Mouse (Mus musculus) bone marrow, adult 2 months (tissue): ENCODE measurements around the gene Ttc3. TPM values are rescaled to one million over a fixed set of nuclear protein-coding genes. Genes with fewer than 3 reads are reported as not detected.
"Not testable (repeated sequence)": the region's sequence is repeated elsewhere in the genome, so short reads cannot be mapped to it uniquely, and the experiment has no call there.

Experiments used
- H3K27ac ChIP-seq: fragments of 200-500 bp; 2 replicates; pipeline ENCODE4 v1.5.1; 2012; ENCODE audit warnings: low read depth, mild to moderate bottlenecking, control low read depth, inconsistent platforms, low read length; ENCODE audit not compliant: control insufficient read depth, poor library complexity, insufficient read depth
- H3K4me1 ChIP-seq: fragments of 200-500 bp; 2 replicates; pipeline ENCODE4 v1.6.1; 2011; ENCODE audit warnings: low read length; ENCODE audit not compliant: control insufficient read depth, insufficient read depth
- H3K4me3 ChIP-seq: fragments of 200-500 bp; replicated peaks from 2 replicates; pipeline ENCODE3; 2011; ENCODE audit warnings: mild to moderate bottlenecking, low read depth, low read length, control low read depth; ENCODE audit not compliant: control insufficient read depth
- CTCF ChIP-seq: fragments of 200-500 bp; IDR thresholded peaks from 2 replicates; pipeline ENCODE4 v1.5.1; 2011; ENCODE audit warnings: low read length, control low read depth; ENCODE audit not compliant: control insufficient read depth, insufficient read depth
- POLR2A ChIP-seq: fragments of 200-500 bp; IDR thresholded peaks from 2 replicates; pipeline ENCODE4 v1.6.1; 2011; ENCODE audit warnings: low read depth, mild to moderate bottlenecking, control low read depth, low read length, borderline replicate concordance; ENCODE audit not compliant: control insufficient read depth
- WGBS: fragments of 180-500 bp; shearing (Covaris S2); methylation state at CpG from one replicate; pipeline ENCODE4 v1.1.7; 2018; 5-methylcytosine and 5-hydroxymethylcytosine counted together
- polyA plus RNA-seq: library from polyadenylated mRNA; stranded (reverse); fragments of >200 nt; gene quantifications from 2 replicates; pipeline ENCODE4 v1.2.4, GENCODE M21; 2011; ENCODE audit warnings: low replicate concordance; ENCODE audit not compliant: missing spikeins, insufficient read depth, insufficient read length

Gene Ttc3
- polyA plus RNA-seq, 1 experiment: 18.6 TPM

DNA sequence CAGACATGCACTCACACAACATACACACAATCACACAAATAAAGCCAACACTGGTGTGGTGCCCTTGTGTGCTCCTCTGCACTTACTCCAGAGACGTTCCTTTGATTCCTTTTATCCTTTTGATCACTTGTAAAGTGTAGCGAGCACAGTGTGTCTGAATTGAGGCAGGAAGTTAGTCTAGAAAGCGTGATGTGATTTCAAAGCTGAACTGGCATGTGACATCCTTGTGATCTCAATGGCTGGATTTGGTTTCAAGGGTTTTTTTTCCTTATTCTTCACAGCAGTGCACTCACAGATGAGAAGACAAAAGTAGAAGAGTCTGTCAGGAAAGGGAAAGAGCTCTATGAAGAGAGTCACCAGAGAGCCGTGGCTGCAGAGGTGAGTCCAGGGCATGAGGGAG is 83.7 kb downstream of the Ttc3 start:
- 84% methylated on average over 4 of the region's 4 CpGs for WGBS
- Histone ChIP-seq H3K27ac (no peak overlapping the region), H3K4me1 (no peaks in the 10 kb centered on the region), H3K4me3 (no peak overlapping the region)
- TF ChIP-seq CTCF: no peak
- TF ChIP-seq POLR2A: no peak

DNA sequence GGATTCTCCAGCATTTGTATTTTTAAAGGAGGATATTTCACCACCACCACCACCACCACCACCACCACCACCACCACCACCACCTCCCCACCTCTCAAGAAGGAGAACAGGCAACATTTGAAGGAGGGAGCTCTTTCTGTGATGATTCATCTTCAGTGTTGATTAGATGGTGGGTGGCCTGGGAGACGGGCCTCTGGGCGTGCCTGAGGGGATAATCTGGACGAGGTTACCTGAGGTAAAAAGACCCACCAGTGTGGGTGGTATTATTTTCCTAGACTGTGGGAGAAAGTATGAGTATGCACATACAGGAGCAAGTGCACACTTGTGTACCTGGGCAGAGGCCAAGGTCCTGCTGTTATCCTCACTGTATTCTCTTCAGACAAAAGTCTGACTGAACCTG is 93.6 kb downstream of the Ttc3 start:
- Histone ChIP-seq H3K4me3 (no peak overlapping the region), H3K27ac (no peak overlapping the region), H3K4me1 (no peaks in the 10 kb centered on the region)
- TF ChIP-seq POLR2A (no peak), CTCF (no peak)
- 94% methylated on average over 3 of the region's 3 CpGs for WGBS

DNA sequence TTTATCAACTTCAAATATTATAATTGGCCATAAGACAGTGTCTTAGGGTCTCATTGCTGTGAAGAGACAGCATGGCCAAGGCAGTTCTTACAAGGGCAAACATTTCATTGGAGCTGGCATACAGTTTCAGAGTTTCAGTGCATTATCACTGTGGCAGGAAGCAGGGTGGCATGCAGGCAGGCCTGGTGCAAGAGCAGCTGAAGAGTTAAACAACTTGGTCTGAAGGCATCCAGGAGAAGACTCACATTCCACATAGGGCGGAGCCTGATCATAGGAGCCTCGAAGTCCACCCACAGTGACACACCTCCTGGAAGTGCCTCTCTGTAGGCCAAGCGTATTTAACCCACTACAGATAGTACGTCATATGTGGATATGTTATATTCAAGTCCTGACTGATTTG is 95.5 kb downstream of the Ttc3 start:
- no peak overlapping the region for H3K27ac ChIP-seq
- no peaks in the 10 kb centered on the region for H3K4me1 ChIP-seq
- TF ChIP-seq CTCF: no peak
- no peak for TF ChIP-seq POLR2A
- H3K4me3 ChIP-seq: no peak overlapping the region
- 80% methylated on average over 4 of the region's 4 CpGs for WGBS

DNA sequence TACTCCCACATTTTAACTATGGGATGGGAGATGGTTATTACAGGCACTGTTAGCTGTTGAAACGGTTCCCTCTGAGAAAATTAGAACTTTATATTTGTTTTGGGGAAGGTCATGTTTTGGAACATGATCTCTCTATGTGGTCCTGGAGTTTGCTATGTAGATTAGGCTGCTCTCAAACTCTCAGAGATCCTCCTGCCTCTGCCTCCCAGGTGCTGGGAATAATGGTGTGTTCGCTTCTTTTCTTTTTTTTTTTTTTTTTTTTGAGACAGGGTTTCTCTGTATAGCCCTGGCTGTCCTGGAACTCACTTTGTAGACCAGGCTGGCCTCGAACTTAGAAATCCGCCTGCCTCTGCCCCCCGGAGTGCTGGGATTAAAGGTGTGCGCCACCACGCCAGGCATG is 95.9 kb downstream of the Ttc3 start:
- H3K27ac ChIP-seq, H3K4me1 ChIP-seq, H3K4me3 ChIP-seq: not testable (repeated sequence)
- WGBS: 88% methylated on average over 7 of the region's 7 CpGs

DNA sequence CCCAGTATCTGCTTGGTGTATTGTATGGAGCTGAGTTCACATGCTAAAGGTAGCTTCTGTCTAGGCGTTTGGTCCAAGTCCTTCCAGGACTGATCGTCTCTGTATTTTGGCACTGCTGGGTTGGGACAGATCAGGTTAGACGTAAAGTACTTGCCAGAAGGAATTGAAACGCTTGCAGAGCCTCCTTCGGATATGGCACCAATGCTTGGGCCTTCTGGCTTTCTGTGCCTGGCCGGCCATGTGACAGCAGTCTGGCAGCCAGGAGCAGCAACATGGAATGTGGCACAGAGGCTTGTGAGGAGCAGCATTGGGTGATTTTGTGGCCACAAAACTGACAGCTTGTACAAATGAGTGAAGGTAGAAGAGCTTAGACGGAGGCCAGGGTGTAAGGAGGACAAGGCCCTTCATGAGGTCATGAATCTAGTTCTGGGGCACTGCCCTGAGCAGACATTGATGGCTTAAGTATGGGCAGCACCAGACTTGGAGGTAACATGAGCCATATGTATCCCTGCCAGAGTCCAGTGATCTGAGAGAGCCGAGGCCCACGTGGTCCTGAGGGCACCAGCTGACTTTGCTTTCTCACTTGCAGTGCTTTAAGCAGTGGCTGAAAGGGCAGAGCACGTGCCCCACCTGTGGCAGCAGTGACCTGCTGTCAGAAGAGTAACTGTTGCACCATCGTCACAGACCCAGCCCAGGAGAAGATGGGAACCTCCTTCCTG is 97.1 kb downstream of the Ttc3 start:
- H3K4me1 ChIP-seq: no peaks in the 10 kb centered on the region
- H3K27ac ChIP-seq: no peak overlapping the region
- no peak for TF ChIP-seq CTCF
- TF ChIP-seq POLR2A: no peak
- WGBS: 85% methylated on average over 11 of the region's 11 CpGs
- no peak overlapping the region for H3K4me3 ChIP-seq

DNA sequence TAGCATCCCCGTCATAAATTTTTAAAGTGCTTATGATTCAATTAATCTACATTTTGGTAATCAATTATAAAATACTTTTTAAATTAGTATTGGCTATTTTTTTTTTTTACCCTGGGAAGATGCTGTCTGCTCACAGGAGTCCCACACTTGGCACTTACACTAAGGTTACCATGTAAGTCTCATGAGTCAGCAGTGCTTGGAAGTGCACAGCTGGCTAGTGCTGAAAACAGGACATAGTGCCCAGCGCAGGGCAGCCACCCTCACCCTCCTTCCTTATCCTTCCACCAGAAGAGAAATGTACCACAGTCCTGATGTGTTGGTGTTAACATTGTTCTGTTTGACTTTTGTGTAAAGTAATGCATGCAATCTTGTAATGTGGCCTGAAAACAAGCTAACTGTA is 98.0 kb downstream of the Ttc3 start:
- no peaks in the 10 kb centered on the region for H3K4me1 ChIP-seq
- H3K27ac ChIP-seq: no peak overlapping the region
- no peak for TF ChIP-seq CTCF
- no peak for TF ChIP-seq POLR2A
- WGBS: 86% methylated on average over 2 of the region's 2 CpGs
- no peak overlapping the region for H3K4me3 ChIP-seq

DNA sequence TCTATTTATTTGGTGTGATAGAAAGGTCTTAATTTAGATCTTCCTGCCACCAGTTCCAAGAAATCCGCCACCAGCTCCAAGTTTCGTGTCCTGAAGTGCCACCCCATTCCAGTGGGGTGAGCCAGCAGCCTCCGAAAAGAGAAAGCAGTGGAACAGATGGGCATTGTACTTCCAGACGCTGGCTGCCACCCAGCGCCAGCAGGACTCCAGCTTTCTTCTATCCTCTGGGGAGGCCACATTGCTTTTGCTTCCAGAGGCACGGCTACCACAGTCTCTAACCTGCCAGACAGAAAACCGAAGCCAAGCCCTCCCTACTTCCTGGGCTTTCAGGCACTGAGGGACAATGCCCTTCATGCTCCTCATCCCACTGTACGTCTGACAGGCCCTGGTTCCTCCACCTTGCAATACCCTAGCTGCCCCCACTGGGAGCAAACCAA is 102.1 kb downstream of the Ttc3 start:
- WGBS: 78% methylated on average over 8 of the region's 8 CpGs
- Histone ChIP-seq H3K27ac (no peak overlapping the region), H3K4me1 (no peaks in the 10 kb centered on the region), H3K4me3 (no peak overlapping the region)
- TF ChIP-seq CTCF: no peak
- TF ChIP-seq POLR2A: no peak

- H3K4me3 ChIP-seq: no peak overlapping the region
- 86% methylated on average over 11 of the region's 11 CpGs for WGBS
- no peak overlapping the region for H3K27ac ChIP-seq
- H3K4me1 ChIP-seq: no peaks in the 10 kb centered on the region
- no peak for TF ChIP-seq CTCF
- no peak for TF ChIP-seq POLR2A
These were observed 102.8 kb downstream of the Ttc3 start for GRCm38 (mm10) chr16:94473086-94473822.

GRCm38 (mm10) chr16:94484752-94485535 is 114.5 kb downstream of the Ttc3 start:
- no peak for TF ChIP-seq POLR2A
- no peak for TF ChIP-seq CTCF
- Histone ChIP-seq H3K4me3 (no peak overlapping the region), H3K4me1 (no peaks in the 10 kb centered on the region), H3K27ac (no peak overlapping the region)
- 47% methylated on average over 11 of the region's 11 CpGs for WGBS
